Mouse (Mus musculus) limb, embryonic 12.5 days (tissue): Measurements from ENCODE around the gene Mr1. TPM values are rescaled to one million over a fixed set of nuclear protein-coding genes. Genes with fewer than 3 reads are reported as not detected.
A peak's percentile ranks its signal among the peaks of the same experiment; 100 is the strongest.

Experiments used
- ATAC-seq: fragments of 200-750 bp; cut with Nextera tagmentation; 2 replicates; pipeline ENCODE4 v1.8.0; 2017; ENCODE audit warnings: low read depth, moderate TSS enrichment; ENCODE audit not compliant: insufficient number of reproducible peaks, insufficient read depth, low FRiP score, low TSS enrichment
- H3K27ac ChIP-seq: fragments of 300-500 bp; sonication (generic); 2 replicates; pipeline ENCODE4 v1.5.1; 2016; ENCODE audit warnings: mild to moderate bottlenecking, moderate library complexity
- H3K27me3 ChIP-seq: fragments of 300-500 bp; sonication (generic); 2 replicates; pipeline ENCODE4 v1.6.1; 2016; ENCODE audit warnings: mild to moderate bottlenecking, moderate library complexity
- H3K36me3 ChIP-seq: fragments of 300-500 bp; sonication (generic); 2 replicates; pipeline ENCODE4 v1.6.1; 2016; ENCODE audit warnings: mild to moderate bottlenecking, moderate library complexity
- H3K4me1 ChIP-seq: fragments of 300-500 bp; sonication (generic); replicated peaks from 2 replicates; pipeline ENCODE4 v1.6.1; 2016
- H3K4me2 ChIP-seq: fragments of 300-500 bp; sonication (generic); 2 replicates; pipeline ENCODE4 v1.6.1; 2016; ENCODE audit warnings: mild to moderate bottlenecking, moderate library complexity
- H3K4me3 ChIP-seq: fragments of 300-500 bp; sonication (generic); replicated peaks from 2 replicates; pipeline ENCODE4 v1.5.1; 2016; ENCODE audit warnings: mild to moderate bottlenecking
- H3K9ac ChIP-seq: fragments of 300-500 bp; sonication (generic); replicated peaks from 2 replicates; pipeline ENCODE4 v1.6.1; 2016; ENCODE audit warnings: mild to moderate bottlenecking, moderate library complexity
- H3K9me3 ChIP-seq: fragments of 300-500 bp; sonication (generic); 2 replicates; pipeline ENCODE4 v1.6.1; 2016; ENCODE audit warnings: mild to moderate bottlenecking, moderate library complexity
- WGBS: fragments of 180-500 bp; shearing (Covaris S2); methylation state at CpG from one replicate; pipeline ENCODE4 v1.1.7; 2016; 5-methylcytosine and 5-hydroxymethylcytosine counted together
- polyA plus RNA-seq: library from polyadenylated mRNA; unstranded; fragments of >200 nt; fragmentation: Nextera tagmentation; extraction: Ambion mirVana; gene quantifications from 2 replicates; pipeline ENCODE4 v1.2.1, GENCODE M21; 2016

The Mr1 gene
- polyA plus RNA-seq, 1 experiment from 2014 or later, result 4.0 TPM

- no peaks in the 10 kb centered on the region for H3K36me3 ChIP-seq
- peak overlapping the region; percentile 99 for H3K27ac ChIP-seq
- no peaks in the 10 kb centered on the region for H3K27me3 ChIP-seq
- WGBS, result under 1% methylated on average over 70 of the region's 77 CpGs
- H3K9me3 ChIP-seq, result no peaks in the 10 kb centered on the region
- peak overlapping the region; percentile 71 for H3K9ac ChIP-seq
- peak; percentile 92 for ATAC-seq
- peaks cover 64% of the 10 kb centered on the region for H3K4me1 ChIP-seq
- H3K4me2 ChIP-seq, result peak overlapping the region; percentile 71
- peak overlapping the region; percentile 44 for H3K4me3 ChIP-seq
Measured at GRCm38 (mm10) chr1:155083271-155084265, 63.0 kb downstream of the Mr1 start.

GRCm38 (mm10) chr1:155082965-155083268 is 63.7 kb downstream of the Mr1 start:
- ATAC-seq, result peak; percentile 49; the same call in 1 of the 2 replicates
- Histone ChIP-seq H3K4me1 (peaks cover 68% of the 10 kb centered on the region), H3K4me2 (peak overlapping the region; percentile 71), H3K36me3 (no peaks in the 10 kb centered on the region), H3K27ac (peak overlapping the region; percentile 99), H3K4me3 (peak overlapping the region; percentile 44), H3K9me3 (no peaks in the 10 kb centered on the region), H3K9ac (peak overlapping the region; percentile 69), H3K27me3 (no peaks in the 10 kb centered on the region)
- WGBS, result 0% methylated on average over 15 of the region's 18 CpGs

GRCm38 (mm10) chr1:155082158-155082964 is 64.3 kb downstream of the Mr1 start:
- 7% methylated on average over 11 of the region's 11 CpGs for WGBS
- Histone ChIP-seq H3K4me2 (peak overlapping the region; percentile 71), H3K27me3 (no peaks in the 10 kb centered on the region), H3K27ac (peak overlapping the region; percentile 99), H3K4me3 (peak overlapping the region; percentile 44), H3K36me3 (no peaks in the 10 kb centered on the region), H3K9ac (peak overlapping the region; percentile 69), H3K4me1 (peaks cover 70% of the 10 kb centered on the region), H3K9me3 (no peaks in the 10 kb centered on the region)
- ATAC-seq, result no peak; the same call in 1 of the 2 replicates

- Histone ChIP-seq H3K9me3 (no peaks in the 10 kb centered on the region), H3K4me1 (peaks cover 46% of the 10 kb centered on the region), H3K27ac (no peak overlapping the region), H3K27me3 (no peaks in the 10 kb centered on the region), H3K4me3 (no peak overlapping the region), H3K4me2 (no peak overlapping the region), H3K36me3 (no peaks in the 10 kb centered on the region), H3K9ac (no peak overlapping the region)
- WGBS, result 42% methylated on average over 3 of the region's 3 CpGs
- no peak for ATAC-seq
Measured at GRCm38 (mm10) chr1:155077675-155078074, 68.9 kb downstream of the Mr1 start.

Other genes starting within 250 kb of the Mr1 start
- gene Ier5, start 47.2 kb downstream of the Mr1 start, polyA plus RNA-seq, result 15.8 and 16.1 TPM in 2 replicates
- 112 and 113 TPM in 2 replicates for gene Stx6, start 11.9 kb upstream of the Mr1 start, polyA plus RNA-seq
- 8.4 and 8.6 TPM in 2 replicates for gene BC034090, start 97.6 kb upstream of the Mr1 start, polyA plus RNA-seq